Mouse (Mus musculus) thymus, adult 2 months (tissue): Measurements from ENCODE around the gene Sympk.

Source experiments
- CTCF ChIP-seq: fragments of 200-500 bp; IDR thresholded peaks from 2 replicates; pipeline ENCODE4 v1.5.1; 2012; ENCODE audit warnings: mild to moderate bottlenecking, control low read depth, low read length, moderate library complexity, borderline replicate concordance; ENCODE audit not compliant: control insufficient read depth, poor library complexity, insufficient read depth; ENCODE audit errors: extremely low read depth
- POLR2A ChIP-seq: fragments of 200-500 bp; IDR thresholded peaks from 2 replicates; pipeline ENCODE4 v1.6.1; 2012; ENCODE audit warnings: mild to moderate bottlenecking, low read length, control low read depth, moderate library complexity; ENCODE audit not compliant: control insufficient read depth, poor library complexity, insufficient read depth; ENCODE audit errors: extremely low read depth

DNA sequence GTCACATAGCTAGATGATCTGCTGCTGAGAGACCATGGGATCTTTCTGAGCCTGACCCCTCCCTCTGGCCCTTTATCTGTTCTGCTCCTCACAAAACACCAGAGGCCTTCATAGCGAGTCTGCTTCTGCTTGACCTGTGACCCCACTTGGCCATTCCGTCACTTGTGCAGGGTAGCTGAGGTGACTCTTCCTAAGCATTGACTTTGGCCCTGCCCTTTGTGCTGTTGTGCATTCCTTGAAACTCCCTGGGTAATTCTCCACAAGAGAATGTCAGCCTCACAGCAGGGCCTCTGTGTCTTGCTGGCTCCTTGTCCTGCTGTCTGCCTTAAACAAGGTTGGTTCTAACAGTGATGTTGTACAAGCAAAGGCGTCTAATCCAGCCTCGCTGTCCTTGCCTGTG is 7.5 kb downstream of the Sympk start:
- TF ChIP-seq CTCF, result no peak
- no peak for TF ChIP-seq POLR2A
